Mouse (Mus musculus): ENCODE data around the gene Zrsr2. TPM values are rescaled to one million over a fixed set of nuclear protein-coding genes. Genes with fewer than 3 reads are reported as not detected.

The Zrsr2 gene
- total RNA-seq, 2 experiments from 2014 or later: 12.9 to 15.1 TPM

- no peak for DNase-seq
- intact Hi-C loops (cut with DNase I): no loop called here
Observed at GRCm38 (mm10) chrX:163899431-163900020, 58.9 kb downstream of the Zrsr2 start.

- intact Hi-C loops (cut with DNase I): no loop called here
- DNase-seq: no peak
Observed at GRCm38 (mm10) chrX:163897354-163897753, 61.1 kb downstream of the Zrsr2 start.

- intact Hi-C loops (cut with DNase I): no loop called here
- DNase-seq: no peak
Observed at GRCm38 (mm10) chrX:163885539-163885981, 72.9 kb downstream of the Zrsr2 start.

Other genes starting within 250 kb of the Zrsr2 start
- gene Rnf138rt1, start 197.3 kb downstream of the Zrsr2 start, total RNA-seq (2021): not detected
- gene Ap1s2, start 49.6 kb downstream of the Zrsr2 start, total RNA-seq (2021): 10 to 100 TPM; 25.8 to 29.7 TPM
- 1 to 10 TPM in 1 of 2 experiments, under 1 TPM in 1; 0.92 to 1.6 TPM for gene Car5b, start 69.3 kb upstream of the Zrsr2 start, total RNA-seq (2021)
- gene Siah1b, start 117.8 kb upstream of the Zrsr2 start, total RNA-seq (2021): 1 to 10 TPM; 2.5 to 3.3 TPM
- not detected for gene Cltrn, start 130.2 kb upstream of the Zrsr2 start, total RNA-seq (2021)
- under 1 TPM; 0.49 to 0.74 TPM for gene Ace2, start 180.7 kb upstream of the Zrsr2 start, total RNA-seq (2021)

Measured in gastrocnemius, postnatal 36 days (tissue).